Mouse (Mus musculus) limb, embryonic 10.5 days (tissue): ENCODE data around the gene Gm7951. TPM values are rescaled to one million over a fixed set of nuclear protein-coding genes. Genes with fewer than 3 reads are reported as not detected.
"Not testable (repeated sequence)": the region's sequence is repeated elsewhere in the genome, so short reads cannot be mapped to it uniquely, and the experiment has no call there.

Source experiments
- DNase-seq: peaks from one replicate; pipeline ENCODE4 v3.0.0-alpha.2; 2017; ENCODE audit warnings: low spot score
- H3K27ac ChIP-seq: fragments of 300-500 bp; sonication (generic); 2 replicates; pipeline ENCODE4 v1.5.1; 2016; ENCODE audit warnings: mild to moderate bottlenecking
- H3K27me3 ChIP-seq: fragments of 300-500 bp; sonication (generic); 2 replicates; pipeline ENCODE4 v1.6.1; 2016; ENCODE audit warnings: low read depth, mild to moderate bottlenecking; ENCODE audit not compliant: poor library complexity, severe bottlenecking
- H3K36me3 ChIP-seq: fragments of 300-500 bp; sonication (generic); 2 replicates; pipeline ENCODE4 v1.6.1; 2016; ENCODE audit warnings: mild to moderate bottlenecking, moderate library complexity
- H3K4me1 ChIP-seq: fragments of 300-500 bp; sonication (generic); 2 replicates; pipeline ENCODE4 v1.6.1; 2016
- H3K4me3 ChIP-seq: fragments of 300-500 bp; sonication (generic); 2 replicates; pipeline ENCODE4 v1.5.1; 2016; ENCODE audit warnings: mild to moderate bottlenecking, moderate library complexity
- H3K9me3 ChIP-seq: fragments of 300-500 bp; sonication (generic); replicated peaks from 2 replicates; pipeline ENCODE4 v1.6.1; 2016; ENCODE audit warnings: mild to moderate bottlenecking
- WGBS: fragments of 180-500 bp; shearing (Covaris S2); methylation state at CpG from one replicate; pipeline ENCODE4 v1.1.7; 2016; 5-methylcytosine and 5-hydroxymethylcytosine counted together
- polyA plus RNA-seq: library from polyadenylated mRNA; unstranded; fragments of >200 nt; fragmentation: Nextera tagmentation; extraction: Ambion mirVana; gene quantifications from 2 replicates; pipeline ENCODE4 v1.2.1, GENCODE M21; 2016

Gm7951 gene
- polyA plus RNA-seq = not detected in 2 replicates

GRCm38 (mm10) chr14:42117269-42117668 is at the start of gene Gm7951:
Gene Gm7951 (minus strand): TSS chr14:42117369.
- not testable (repeated sequence) for H3K4me1 ChIP-seq, DNase-seq, H3K9me3 ChIP-seq, H3K27me3 ChIP-seq, H3K27ac ChIP-seq, H3K36me3 ChIP-seq, H3K4me3 ChIP-seq
- WGBS = 78% methylated on average over 1 of the region's 2 CpGs

DNA sequence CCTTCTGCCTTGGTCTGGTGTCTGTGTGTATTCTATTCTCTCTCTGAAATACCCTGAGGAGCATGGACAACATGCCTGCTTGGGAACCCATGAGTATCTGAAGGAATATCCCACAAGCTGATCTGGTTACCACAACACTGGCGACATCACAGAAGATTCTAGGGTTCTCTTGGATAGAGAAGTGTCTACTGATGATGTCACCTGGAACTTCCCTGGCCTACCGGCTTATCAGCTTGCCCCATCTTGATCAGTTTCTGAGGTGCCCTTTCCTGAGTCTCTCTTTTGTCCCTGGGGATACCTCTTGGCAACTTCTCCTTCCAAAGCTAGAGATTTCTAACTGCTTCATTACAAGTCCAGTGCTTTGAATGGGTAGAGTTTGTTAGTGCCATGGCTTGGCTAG is 45.4 kb upstream of the Gm7951 start, which contains the start of gene Gm17027:
Gene Gm17027, minus strand, starts transcription at position 101 of the 400 bp plus-strand sequence.
- H3K4me3 ChIP-seq, H3K27ac ChIP-seq, H3K9me3 ChIP-seq, H3K27me3 ChIP-seq, H3K4me1 ChIP-seq, DNase-seq, H3K36me3 ChIP-seq: not testable (repeated sequence)
- 83% methylated on average over 2 of the region's 2 CpGs for WGBS

DNA sequence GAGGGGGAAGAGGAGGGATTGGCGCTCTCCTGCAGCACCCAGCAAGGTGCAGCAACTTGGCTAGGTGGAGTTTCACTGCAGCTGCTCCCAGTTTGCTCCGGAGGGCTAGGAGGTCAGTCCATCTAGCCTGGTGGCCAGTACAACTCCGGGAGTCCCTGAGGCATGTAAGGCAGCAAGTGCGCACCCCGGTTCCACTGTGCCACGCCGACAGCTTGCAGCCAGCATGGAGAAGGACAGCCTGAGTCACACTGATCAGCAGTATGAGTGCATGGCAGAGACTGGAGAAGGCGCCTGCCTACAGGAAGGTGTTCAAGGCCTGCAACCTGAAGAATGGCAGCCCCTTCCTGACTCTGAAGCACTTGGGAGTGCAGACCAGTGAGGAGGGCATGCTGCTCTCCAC is 17.4 kb upstream of the Gm7951 start:
- not testable (repeated sequence) for H3K9me3 ChIP-seq, H3K27me3 ChIP-seq, H3K4me3 ChIP-seq, H3K36me3 ChIP-seq, H3K27ac ChIP-seq, DNase-seq, H3K4me1 ChIP-seq
- WGBS = 69% methylated on average over 7 of the region's 8 CpGs

- H3K27ac ChIP-seq, H3K9me3 ChIP-seq, H3K4me3 ChIP-seq, H3K36me3 ChIP-seq, DNase-seq, H3K27me3 ChIP-seq, H3K4me1 ChIP-seq: not testable (repeated sequence)
- 61% methylated on average over 11 of the region's 14 CpGs for WGBS
Observed at GRCm38 (mm10) chr14:42133806-42134205, 16.6 kb upstream of the Gm7951 start.

Other genes starting within 250 kb of the Gm7951 start
- gene Gm7980, start 210.1 kb downstream of the Gm7951 start, polyA plus RNA-seq = not detected in 2 replicates
- gene 1700049E17Rik1, start 192.4 kb downstream of the Gm7951 start, polyA plus RNA-seq = not detected in 2 replicates
- not detected in 2 replicates for gene 1700024B05Rik, start 173.4 kb downstream of the Gm7951 start, polyA plus RNA-seq
- gene Gm6401, start 149.4 kb downstream of the Gm7951 start, polyA plus RNA-seq = not detected in 2 replicates
- not detected in 2 replicates for gene Gm3543, start 134.0 kb downstream of the Gm7951 start, polyA plus RNA-seq
- not detected in 2 replicates for gene Gm17027, start 45.3 kb upstream of the Gm7951 start, polyA plus RNA-seq
- gene Gm3573, start 73.4 kb upstream of the Gm7951 start, polyA plus RNA-seq = not detected in 2 replicates
- gene Gm17026, start 142.7 kb upstream of the Gm7951 start, polyA plus RNA-seq = not detected in 2 replicates
- gene Gm9611, start 180.0 kb upstream of the Gm7951 start, polyA plus RNA-seq = not detected in 2 replicates
- gene Gm7995, start 192.8 kb upstream of the Gm7951 start, polyA plus RNA-seq = not detected in 2 replicates